Mouse (Mus musculus) inflammation-experienced regulatory T-cells, adult 6 months (primary cell): ENCODE measurements at regions not wholly inside any gene's neighbourhood (a gene's known extent, or its start where the extent isn't known, plus 50 kb on each side); places are given as distances from the start of the nearest gene placed in this dataset.

Source experiments
- ATAC-seq: one replicate; pipeline ENCODE4 v1.8.0; 2017

- ATAC-seq: no peak
Observed at GRCm38 (mm10) chr11:57958233-57958632, 50.6 kb upstream of the Larp1 start.

GRCm38 (mm10) chr11:57956909-57957308 lies 52.0 kb upstream of the Larp1 start:
- ATAC-seq: no peak

GRCm38 (mm10) chr11:57956076-57956475 lies 52.8 kb upstream of the Larp1 start:
- ATAC-seq: no peak

- no peak for ATAC-seq
Observed at GRCm38 (mm10) chr11:57955476-57955875, 53.4 kb upstream of the Larp1 start.

- ATAC-seq: peak; percentile 39
Observed at GRCm38 (mm10) chr11:57954510-57955184, 54.2 kb upstream of the Larp1 start.

- ATAC-seq: no peak
Observed at GRCm38 (mm10) chr11:57953694-57954093, 55.2 kb upstream of the Larp1 start.

- peak; percentile 82 for ATAC-seq
Observed at GRCm38 (mm10) chr11:57952619-57953018, 56.2 kb upstream of the Larp1 start.

GRCm38 (mm10) chr11:57951541-57952326 lies 57.1 kb upstream of the Larp1 start:
- ATAC-seq: peak; percentile 35

- peak; percentile 36 for ATAC-seq
Observed at GRCm38 (mm10) chr11:57950989-57951388, 57.9 kb upstream of the Larp1 start.

- ATAC-seq: no peak
Observed at GRCm38 (mm10) chr11:57949067-57949466, 59.8 kb upstream of the Larp1 start.

GRCm38 (mm10) chr11:57947347-57947746 lies 61.5 kb upstream of the Larp1 start:
- no peak for ATAC-seq

- ATAC-seq: peak; percentile 71
Observed at GRCm38 (mm10) chr11:57934391-57934850, 74.4 kb upstream of the Larp1 start.

GRCm38 (mm10) chr11:57933065-57933464 lies 75.8 kb upstream of the Larp1 start:
- ATAC-seq: no peak

- no peak for ATAC-seq
Observed at GRCm38 (mm10) chr11:57929506-57929905, 79.4 kb upstream of the Larp1 start.

- no peak for ATAC-seq
Observed at GRCm38 (mm10) chr11:57920263-57920662, 87.6 kb upstream of the Hand1 start.

GRCm38 (mm10) chr11:57918447-57919059 lies 85.9 kb upstream of the Hand1 start:
- no peak for ATAC-seq

GRCm38 (mm10) chr11:57917974-57918373 lies 85.4 kb upstream of the Hand1 start:
- no peak for ATAC-seq

- no peak for ATAC-seq
Observed at GRCm38 (mm10) chr11:57916016-57916415, 83.4 kb upstream of the Hand1 start.

GRCm38 (mm10) chr11:57913801-57914560 lies 81.4 kb upstream of the Hand1 start:
- no peak for ATAC-seq

- ATAC-seq: no peak
Observed at GRCm38 (mm10) chr11:57913020-57913699, 80.5 kb upstream of the Hand1 start.

GRCm38 (mm10) chr11:57911698-57912283 lies 79.2 kb upstream of the Hand1 start:
- ATAC-seq: no peak

GRCm38 (mm10) chr11:57904216-57904615 lies 71.6 kb upstream of the Hand1 start:
- ATAC-seq: no peak
